Mouse (Mus musculus) midbrain, embryonic 16.5 days (tissue): ENCODE measurements around the gene Gm6871. TPM values are rescaled to one million over a fixed set of nuclear protein-coding genes. Genes with fewer than 3 reads are reported as not detected.
"Not testable (repeated sequence)": the region's sequence is repeated elsewhere in the genome, so short reads cannot be mapped to it uniquely, and the experiment has no call there.

ENCODE experiments used
- ATAC-seq: fragments of 200-750 bp; cut with Nextera tagmentation; 2 replicates; pipeline ENCODE4 v1.8.0; 2017; ENCODE audit warnings: moderate TSS enrichment
- H3K27ac ChIP-seq: fragments of 300-500 bp; sonication (generic); 2 replicates; pipeline ENCODE4 v1.5.1; 2014; ENCODE audit warnings: mild to moderate bottlenecking, low read length, mixed read lengths
- H3K27me3 ChIP-seq: fragments of 300-500 bp; sonication (generic); 2 replicates; pipeline ENCODE4 v1.6.1; 2014; ENCODE audit warnings: low read depth, low read length, mixed read lengths; ENCODE audit not compliant: control insufficient read depth, insufficient read depth
- H3K36me3 ChIP-seq: fragments of 300-500 bp; sonication (generic); 2 replicates; pipeline ENCODE4 v1.6.1; 2014; ENCODE audit warnings: mild to moderate bottlenecking, low read length, moderate library complexity, mixed read lengths; ENCODE audit not compliant: control insufficient read depth, insufficient read depth
- H3K4me1 ChIP-seq: fragments of 300-500 bp; sonication (generic); 2 replicates; pipeline ENCODE4 v1.6.1; 2014; ENCODE audit warnings: mild to moderate bottlenecking, low read length, mixed read lengths; ENCODE audit not compliant: control insufficient read depth, insufficient read depth
- H3K4me2 ChIP-seq: fragments of 300-500 bp; sonication (generic); 2 replicates; pipeline ENCODE4 v1.6.1; 2014; ENCODE audit warnings: mild to moderate bottlenecking, low read length, mixed read lengths
- H3K4me3 ChIP-seq: fragments of 300-500 bp; sonication (generic); 2 replicates; pipeline ENCODE4 v1.5.1; 2014; ENCODE audit warnings: low read depth, mild to moderate bottlenecking, low read length, moderate library complexity, mixed read lengths
- H3K9ac ChIP-seq: fragments of 300-500 bp; sonication (generic); 2 replicates; pipeline ENCODE4 v1.6.1; 2014; ENCODE audit warnings: low read depth, low read length, mixed read lengths
- H3K9me3 ChIP-seq: fragments of 300-500 bp; sonication (generic); replicated peaks from 2 replicates; pipeline ENCODE4 v1.6.1; 2014; ENCODE audit warnings: mild to moderate bottlenecking, low read length, mixed read lengths; ENCODE audit not compliant: control insufficient read depth, poor library complexity, severe bottlenecking
- WGBS: fragments of 180-500 bp; shearing (Covaris S2); extraction: QIAGEN DNeasy Blood & Tissue Kit; methylation state at CpG from one replicate; pipeline ENCODE4 v1.1.7; 2014; 5-methylcytosine and 5-hydroxymethylcytosine counted together
- polyA plus RNA-seq: library from polyadenylated mRNA; unstranded; fragments of >200 nt; fragmentation: Nextera tagmentation; extraction: Ambion mirVana; gene quantifications from 2 replicates; pipeline ENCODE4 v1.2.1, GENCODE M21; 2015

Gm6871 gene
- not detected in 2 replicates for polyA plus RNA-seq

DNA sequence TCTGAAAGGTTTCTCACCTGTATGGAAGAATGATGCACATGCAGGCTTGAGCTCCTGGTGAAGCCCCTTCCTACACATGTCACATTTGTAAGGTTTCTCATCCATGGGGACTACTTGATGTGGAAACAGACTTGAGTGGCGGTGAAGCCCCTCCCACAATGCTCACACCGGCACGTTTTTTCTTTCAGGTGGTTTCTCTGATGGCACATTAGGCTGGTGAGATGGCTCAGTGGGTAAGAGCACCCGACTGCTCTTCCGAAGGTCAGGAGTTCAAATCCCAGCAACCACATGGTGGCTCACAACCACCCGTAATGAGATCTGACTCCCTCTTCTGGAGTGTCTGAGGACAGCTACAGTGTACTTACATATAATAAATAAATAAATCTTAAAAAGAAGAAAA is at the start of gene Gm6871:
Gene Gm6871 (minus strand): TSS at position 101 of the 400 bp plus-strand sequence.
- not testable (repeated sequence) for H3K4me3 ChIP-seq, H3K9ac ChIP-seq, H3K27me3 ChIP-seq, H3K4me1 ChIP-seq, H3K36me3 ChIP-seq, ATAC-seq, H3K27ac ChIP-seq, H3K4me2 ChIP-seq
- peaks cover 14% of the 10 kb centered on the region for H3K9me3 ChIP-seq
- WGBS: 85% methylated on average over 6 of the region's 6 CpGs

DNA sequence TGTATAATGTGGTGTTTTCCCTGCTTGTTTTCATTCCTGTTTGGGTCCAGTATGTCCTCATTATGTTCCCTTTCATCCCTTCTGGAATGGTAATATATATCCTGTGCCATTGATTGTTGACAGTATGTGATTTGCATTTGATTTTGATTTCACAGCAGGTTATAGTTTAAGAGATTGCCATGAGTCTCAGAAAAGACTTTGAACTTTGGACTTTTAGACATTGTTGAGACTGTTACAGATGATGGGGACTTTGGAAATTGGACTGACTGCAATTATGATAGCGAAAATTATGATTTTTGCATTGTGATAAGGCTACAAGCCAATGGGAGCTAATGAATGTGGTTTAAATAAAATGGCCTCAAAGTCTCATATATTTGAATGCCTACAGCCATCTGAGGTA is 42.8 kb upstream of the Gm6871 start:
- ATAC-seq, H3K27me3 ChIP-seq: not testable (repeated sequence)
- peaks cover 15% of the 10 kb centered on the region for H3K36me3 ChIP-seq

DNA sequence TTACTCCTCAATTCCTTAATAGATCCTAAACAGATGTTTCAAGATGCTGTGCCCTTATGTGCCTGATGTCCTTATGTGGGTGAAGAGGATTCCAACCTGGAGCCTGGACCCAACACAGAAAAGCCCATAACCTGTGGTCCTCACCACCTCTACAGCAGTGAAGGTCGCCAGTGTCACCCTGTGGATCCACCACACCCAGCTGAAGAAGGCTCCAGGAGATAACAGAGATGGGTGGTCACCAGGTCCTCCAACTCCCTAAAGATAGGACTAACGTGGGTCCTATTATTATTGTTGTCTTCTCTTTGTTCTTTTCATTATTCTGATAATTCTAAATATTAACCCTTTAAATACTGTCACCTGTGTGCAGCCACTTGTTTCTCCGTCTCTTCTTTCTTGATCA is 38.2 kb upstream of the Gm6871 start:
- H3K36me3 ChIP-seq: peaks cover 7% of the 10 kb centered on the region
- no peak overlapping the region for H3K4me3 ChIP-seq
- no peaks in the 10 kb centered on the region for H3K4me1 ChIP-seq
- no peak overlapping the region for H3K9ac ChIP-seq
- H3K27me3 ChIP-seq: no peaks in the 10 kb centered on the region
- no peak overlapping the region for H3K4me2 ChIP-seq
- no peak overlapping the region for H3K27ac ChIP-seq
- WGBS: 87% methylated on average over 3 of the region's 3 CpGs
- no peaks in the 10 kb centered on the region for H3K9me3 ChIP-seq
- ATAC-seq: no peak

More for the DNA sequence above, 42.8 kb upstream of the Gm6871 start:
- not testable (repeated sequence) for H3K4me1 ChIP-seq, H3K27ac ChIP-seq, H3K9me3 ChIP-seq, H3K9ac ChIP-seq, H3K4me2 ChIP-seq, H3K4me3 ChIP-seq
- 98% methylated on average over 1 of the region's 1 CpGs for WGBS

DNA sequence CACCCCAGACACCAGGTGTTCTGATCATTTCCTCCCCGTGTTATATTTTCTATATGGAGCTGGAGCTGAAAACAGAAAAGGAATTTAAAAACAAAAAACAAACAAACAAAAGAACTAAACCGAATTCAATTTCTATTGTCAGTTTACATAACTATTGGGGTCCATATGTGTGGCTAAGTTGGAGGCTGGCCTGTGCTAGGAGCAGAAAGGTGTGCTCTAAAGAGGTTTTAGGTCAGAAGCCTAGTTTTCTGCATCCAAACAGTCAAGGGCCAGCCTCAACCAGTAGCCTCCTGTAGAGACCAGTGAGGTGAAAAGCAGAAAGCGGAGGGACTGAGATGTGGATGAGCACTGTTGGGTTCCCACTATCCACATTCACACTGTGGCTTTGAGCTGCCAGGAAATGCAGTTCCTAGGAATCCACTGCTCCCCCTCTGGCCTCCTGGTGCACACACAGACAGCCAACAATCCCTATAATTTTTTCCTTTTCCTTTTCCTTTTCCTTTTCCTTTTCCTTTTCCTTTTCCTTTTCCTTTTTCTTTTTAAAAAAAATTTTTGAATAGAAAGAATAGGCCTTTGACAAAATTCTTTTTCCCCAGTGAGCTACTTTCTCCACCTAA is 26.6 kb upstream of the Gm6871 start:
- Histone ChIP-seq H3K36me3 (no peaks in the 10 kb centered on the region), H3K4me2 (peak overlapping the region; percentile 83), H3K4me3 (peak overlapping the region; percentile 68), H3K9me3 (no peaks in the 10 kb centered on the region), H3K4me1 (peaks cover 16% of the 10 kb centered on the region), H3K27me3 (no peaks in the 10 kb centered on the region), H3K27ac (no peak overlapping the region), H3K9ac (peak overlapping the region; percentile 75)
- 8% methylated on average over 2 of the region's 3 CpGs for WGBS
- ATAC-seq: no peak

DNA sequence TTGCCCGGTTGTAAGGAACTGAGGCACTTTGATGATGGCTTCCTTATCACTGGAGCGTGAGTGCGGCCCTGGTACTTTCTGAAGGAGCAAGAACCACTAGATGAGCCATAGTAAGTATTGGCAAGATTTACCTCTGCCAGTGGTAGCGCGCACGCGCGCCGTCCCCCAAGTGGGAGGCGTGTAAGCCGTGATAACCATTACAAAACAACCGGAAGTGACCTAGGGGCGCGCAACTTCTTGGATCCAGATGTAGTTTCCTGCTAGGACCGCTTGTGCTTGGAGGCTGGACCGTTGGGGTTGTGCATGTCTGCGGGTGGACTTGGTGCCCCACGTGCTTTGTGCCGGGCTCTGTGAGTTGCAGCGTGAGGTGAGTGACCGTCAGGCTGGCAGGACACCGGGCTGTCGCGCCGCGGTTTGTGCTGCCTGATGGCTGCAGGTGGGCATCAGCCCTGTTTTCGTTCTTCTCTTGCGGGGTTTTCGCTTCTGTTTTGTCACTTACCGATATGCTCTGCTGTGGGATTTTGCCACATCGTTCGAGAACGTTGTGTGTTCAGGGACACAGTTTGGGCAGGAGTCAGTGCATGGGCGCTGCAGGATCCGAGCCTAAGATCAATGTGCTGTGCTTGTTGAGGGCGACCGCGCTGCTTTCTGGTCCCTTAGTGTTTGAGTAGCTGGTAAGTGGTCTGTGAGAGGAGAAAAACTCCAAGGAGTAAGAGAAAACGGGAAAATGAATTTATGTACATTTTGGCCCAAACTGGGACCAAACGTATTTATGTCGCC is 25.8 kb upstream of the Gm6871 start, which contains the start of gene 2610021A01Rik:
Gene 2610021A01Rik (plus strand): TSS at position 197 of the 780 bp plus-strand sequence.
- peak; percentile 99 for ATAC-seq
- Histone ChIP-seq H3K4me2 (peak within 1 kb of the TSS; percentile 83), H3K27ac (peak within 1 kb of the TSS; percentile 73), H3K36me3 (no peaks in the 10 kb centered on the region), H3K27me3 (no peaks in the 10 kb centered on the region), H3K4me1 (peaks cover 16% of the 10 kb centered on the region), H3K9me3 (no peaks in the 10 kb centered on the region), H3K9ac (peak within 1 kb of the TSS; percentile 75), H3K4me3 (peak within 1 kb of the TSS; percentile 68)
- WGBS: under 1% methylated on average over 41 of the region's 41 CpGs

DNA sequence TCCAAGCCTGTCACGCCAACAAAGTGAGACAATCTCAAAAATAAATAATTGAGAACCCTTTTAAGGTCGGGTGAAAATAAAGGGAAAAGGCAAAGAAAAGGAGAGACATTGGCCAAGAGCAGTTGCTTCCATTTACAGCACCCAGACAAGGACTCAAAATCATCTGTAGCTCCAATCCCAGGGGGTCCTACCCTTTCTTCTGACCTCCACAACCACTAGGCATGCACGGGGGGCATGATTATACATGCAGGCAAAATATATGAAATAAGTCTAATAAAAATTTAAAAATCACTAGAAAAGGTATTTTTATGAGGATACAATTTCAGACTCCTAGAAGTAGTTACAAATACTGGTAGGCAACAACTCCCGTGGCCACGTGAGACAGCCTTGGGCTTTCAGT is 25.2 kb upstream of the Gm6871 start:
- Histone ChIP-seq H3K27me3 (no peaks in the 10 kb centered on the region), H3K9me3 (no peaks in the 10 kb centered on the region), H3K4me3 (peak overlapping the region; percentile 68), H3K4me1 (peaks cover 16% of the 10 kb centered on the region), H3K9ac (peak overlapping the region; percentile 68; the same call in 1 of the 2 replicates), H3K36me3 (no peaks in the 10 kb centered on the region), H3K27ac (peak overlapping the region; percentile 73), H3K4me2 (peak overlapping the region; percentile 61)
- peak; percentile 43 for ATAC-seq
- 56% methylated on average over 5 of the region's 5 CpGs for WGBS

DNA sequence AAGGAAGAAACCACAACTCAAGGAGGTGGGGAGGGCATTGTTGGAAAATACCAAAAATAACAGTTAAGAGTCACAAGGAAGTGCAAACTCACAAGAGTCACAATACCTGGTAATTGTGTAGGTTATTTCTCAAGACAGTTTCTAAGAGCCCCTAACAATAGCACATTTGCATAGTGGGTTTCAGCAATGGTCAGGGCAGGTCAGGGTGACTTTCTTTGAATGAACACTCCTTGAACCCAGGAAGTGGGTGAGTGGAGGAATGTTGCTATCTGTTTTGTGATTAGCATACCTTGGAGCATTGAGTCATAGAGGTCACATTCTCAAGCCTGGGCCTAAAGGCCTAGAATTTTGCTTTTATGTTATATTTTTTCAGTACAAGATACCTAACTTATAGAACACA is 14.4 kb upstream of the Gm6871 start:
- not testable (repeated sequence) for H3K36me3 ChIP-seq, H3K4me3 ChIP-seq, H3K4me1 ChIP-seq, H3K9me3 ChIP-seq, H3K27ac ChIP-seq, H3K27me3 ChIP-seq, H3K9ac ChIP-seq, ATAC-seq, H3K4me2 ChIP-seq

DNA sequence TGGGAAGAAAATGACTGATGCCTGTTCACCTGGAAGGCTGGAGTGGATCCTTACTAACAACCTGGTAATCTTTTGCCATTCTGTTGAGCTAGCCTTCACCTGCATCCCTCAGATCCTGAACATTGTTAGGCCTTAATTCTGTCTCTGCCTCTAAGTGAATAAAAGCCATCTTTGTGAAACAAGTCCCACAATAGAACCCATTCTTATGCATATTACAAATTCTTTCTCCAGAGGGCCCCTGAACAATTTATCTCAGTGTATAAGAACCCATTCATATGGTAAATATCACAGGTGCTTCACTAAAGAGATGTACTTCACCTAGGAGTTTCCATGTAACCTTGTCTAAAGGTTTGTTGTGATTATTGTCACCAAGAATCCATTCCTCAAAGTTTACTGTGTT is 8.6 kb upstream of the Gm6871 start:
- H3K27ac ChIP-seq: no peak overlapping the region
- no peak for ATAC-seq
- H3K9ac ChIP-seq: no peak overlapping the region
- no peak overlapping the region for H3K4me3 ChIP-seq
- no peaks in the 10 kb centered on the region; the same call in 1 of the 2 replicates for H3K9me3 ChIP-seq
- no peaks in the 10 kb centered on the region for H3K27me3 ChIP-seq
- H3K36me3 ChIP-seq: no peaks in the 10 kb centered on the region
- H3K4me2 ChIP-seq: no peak overlapping the region
- no peaks in the 10 kb centered on the region for H3K4me1 ChIP-seq

DNA sequence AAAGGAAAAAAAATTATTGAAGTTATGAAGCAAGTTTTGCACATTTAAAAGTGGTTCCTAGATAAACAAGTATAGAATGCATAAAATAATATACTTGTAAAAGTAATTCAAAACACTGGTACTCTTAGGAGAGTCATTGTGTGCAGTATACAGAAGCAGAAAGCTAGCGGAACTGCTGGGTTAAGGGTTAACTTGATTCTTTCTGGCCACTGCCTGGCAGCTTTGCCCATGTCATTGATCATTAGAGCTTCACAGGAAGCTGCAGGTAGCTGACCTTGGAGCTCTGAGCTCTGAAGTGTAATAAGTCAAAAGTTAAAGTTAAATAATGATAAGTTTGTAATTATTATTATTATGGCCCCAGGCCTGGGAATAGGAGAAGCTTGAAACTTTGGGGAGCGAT is 4.5 kb upstream of the Gm6871 start:
- no peak for ATAC-seq
- Histone ChIP-seq H3K27me3 (no peaks in the 10 kb centered on the region), H3K36me3 (no peaks in the 10 kb centered on the region), H3K27ac (no peak overlapping the region), H3K4me2 (no peak overlapping the region), H3K9ac (no peak overlapping the region), H3K9me3 (no peaks in the 10 kb centered on the region; the same call in 1 of the 2 replicates), H3K4me1 (no peaks in the 10 kb centered on the region), H3K4me3 (no peak overlapping the region)
- whole genome bisulfite sequencing: 92% methylated on average over 2 of the region's 2 CpGs
